Mouse (Mus musculus) kidney, postnatal 0 days (tissue): ENCODE results near the gene Egfl8. TPM values are rescaled to one million over a fixed set of nuclear protein-coding genes. Genes with fewer than 3 reads are reported as not detected.
A peak's percentile ranks its signal among the peaks of the same experiment; 100 is the strongest.

Experiments used
- ATAC-seq: fragments of 200-750 bp; cut with Nextera tagmentation; replicated peaks from 2 replicates; pipeline ENCODE4 v1.8.0; 2017; ENCODE audit warnings: low read depth, moderate number of reproducible peaks, moderate TSS enrichment, moderate library complexity; ENCODE audit not compliant: low FRiP score
- DNase-seq: peaks from one replicate; pipeline ENCODE4 v3.0.0-alpha.2; 2016; ENCODE audit warnings: low spot score
- H3K27ac ChIP-seq: fragments of 300-500 bp; sonication (generic); 2 replicates; pipeline ENCODE4 v1.5.1; 2014; ENCODE audit warnings: mild to moderate bottlenecking
- H3K27me3 ChIP-seq: fragments of 300-500 bp; sonication (generic); 2 replicates; pipeline ENCODE4 v1.6.1; 2014; ENCODE audit warnings: low read length, mixed read lengths; ENCODE audit not compliant: insufficient read depth
- H3K36me3 ChIP-seq: fragments of 300-500 bp; sonication (generic); 2 replicates; pipeline ENCODE4 v1.6.1; 2014; ENCODE audit warnings: low read length, mixed read lengths; ENCODE audit not compliant: insufficient read depth
- H3K4me1 ChIP-seq: fragments of 300-500 bp; sonication (generic); replicated peaks from 2 replicates; pipeline ENCODE4 v1.6.1; 2014; ENCODE audit warnings: antibody characterized with exemption, low read length, mixed read lengths; ENCODE audit not compliant: insufficient read depth
- H3K4me2 ChIP-seq: fragments of 300-500 bp; sonication (generic); 2 replicates; pipeline ENCODE4 v1.6.1; 2014; ENCODE audit warnings: mild to moderate bottlenecking, low read length, moderate library complexity, mixed read lengths
- H3K4me3 ChIP-seq: fragments of 300-500 bp; sonication (generic); replicated peaks from 2 replicates; pipeline ENCODE4 v1.5.1; 2014; ENCODE audit warnings: low read depth, low read length
- H3K9ac ChIP-seq: fragments of 300-500 bp; sonication (generic); 2 replicates; pipeline ENCODE4 v1.6.1; 2014; ENCODE audit warnings: low read depth, low read length
- H3K9me3 ChIP-seq: fragments of 300-500 bp; sonication (generic); replicated peaks from 2 replicates; pipeline ENCODE4 v1.6.1; 2016; ENCODE audit warnings: low read length, inconsistent platforms, mixed read lengths
- CTCF ChIP-seq: IDR thresholded peaks from 2 replicates; pipeline ENCODE4 v1.5.1; 2016; ENCODE audit warnings: antibody characterized with exemption, low read depth, mild to moderate bottlenecking, moderate library complexity
- WGBS: fragments of 180-500 bp; shearing (Covaris S2); extraction: QIAGEN DNeasy Blood & Tissue Kit; methylation state at CpG from one replicate; pipeline ENCODE4 v1.1.7; 2014; 5-methylcytosine and 5-hydroxymethylcytosine counted together
- polyA plus RNA-seq: library from polyadenylated mRNA; unstranded; fragments of >200 nt; fragmentation: Nextera tagmentation; extraction: Ambion mirVana; gene quantifications from 2 replicates; pipeline ENCODE4 v1.2.1, GENCODE M21; 2015

Gene Egfl8
- polyA plus RNA-seq, 1 experiment from 2014 or later = 5.9 TPM

DNA sequence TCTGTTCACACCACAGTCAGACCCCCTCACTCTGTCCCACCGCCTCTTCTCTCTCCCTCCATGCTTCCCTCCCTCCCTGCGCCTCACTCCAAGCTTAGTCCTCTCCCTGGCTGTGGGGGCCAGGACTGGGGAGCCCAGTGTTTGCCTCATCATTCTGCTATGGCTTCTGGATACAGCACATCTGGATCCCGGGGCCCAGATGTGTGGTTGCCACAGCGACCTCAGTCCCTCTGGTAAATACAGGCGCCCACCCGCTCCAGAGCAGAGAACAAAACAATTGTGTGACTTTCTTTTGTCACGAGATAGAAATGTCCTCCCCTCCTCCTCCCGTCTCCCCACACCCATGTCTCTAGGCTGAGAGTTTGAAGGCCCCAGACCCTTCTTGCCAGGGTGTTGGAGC lies 40.9 kb upstream of the Egfl8 start:
- no peak overlapping the region for H3K4me2 ChIP-seq
- DNase-seq (no peak), ATAC-seq (no peak)
- 59% methylated on average over 8 of the region's 8 CpGs for WGBS
- H3K4me3 ChIP-seq = no peak overlapping the region
- peaks cover 16% of the 10 kb centered on the region for H3K36me3 ChIP-seq
- TF ChIP-seq CTCF = no peak
- H3K27me3 ChIP-seq = no peaks in the 10 kb centered on the region; the same call in 1 of the 2 replicates
- H3K9ac ChIP-seq = no peak overlapping the region
- H3K4me1 ChIP-seq = peaks cover 17% of the 10 kb centered on the region; the same call in 1 of the 2 replicates
- no peak overlapping the region for H3K27ac ChIP-seq
- no peaks in the 10 kb centered on the region for H3K9me3 ChIP-seq

GRCm38 (mm10) chr17:34655581-34655991 lies 39.8 kb upstream of the Egfl8 start:
- no peaks in the 10 kb centered on the region; the same call in 1 of the 2 replicates for H3K27me3 ChIP-seq
- 0 out of 2 replicates have a peak, but pooled peaks have one; percentile 30 for TF ChIP-seq CTCF
- H3K4me2 ChIP-seq = no peak overlapping the region
- 52% methylated on average over 4 of the region's 4 CpGs for WGBS
- no peak overlapping the region for H3K27ac ChIP-seq
- DNase-seq = peak; percentile 86
- no peaks in the 10 kb centered on the region for H3K9me3 ChIP-seq
- 0 out of 2 replicates have a peak, but pooled peaks cover 7% of the 10 kb centered on the region for H3K4me1 ChIP-seq
- no peak overlapping the region for H3K4me3 ChIP-seq
- H3K9ac ChIP-seq = no peak overlapping the region
- ATAC-seq = peak; percentile 62
- peaks cover 26% of the 10 kb centered on the region for H3K36me3 ChIP-seq

DNA sequence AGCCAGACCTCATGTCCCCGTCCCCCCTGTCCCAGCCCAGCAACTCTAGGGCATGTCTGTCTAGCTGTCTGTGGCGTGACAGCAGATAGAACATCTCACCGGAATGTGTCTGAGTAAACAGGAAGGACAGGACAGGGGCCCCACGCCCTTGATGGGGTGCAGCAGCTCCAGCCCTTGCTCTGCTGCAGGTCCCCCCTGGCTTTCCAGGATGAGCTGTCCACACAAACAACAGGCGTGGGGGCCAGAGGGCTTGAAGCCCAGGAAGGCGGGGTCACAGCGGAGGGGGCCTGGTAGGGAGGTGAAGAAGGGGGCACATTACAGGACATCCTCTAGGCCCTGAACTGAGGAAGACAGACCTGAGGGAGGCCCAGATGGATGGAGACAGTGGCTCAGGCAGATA lies 39.4 kb upstream of the Egfl8 start:
- no peak overlapping the region for H3K4me2 ChIP-seq
- H3K9me3 ChIP-seq = no peaks in the 10 kb centered on the region
- no peak overlapping the region for H3K9ac ChIP-seq
- ATAC-seq (0 out of 2 replicates have a peak, but pooled peaks have one; percentile 1), DNase-seq (no peak)
- no peak overlapping the region for H3K27ac ChIP-seq
- no peak overlapping the region for H3K4me3 ChIP-seq
- 0 out of 2 replicates have a peak, but pooled peaks cover 3% of the 10 kb centered on the region for H3K4me1 ChIP-seq
- TF ChIP-seq CTCF = no peak
- WGBS = 45% methylated on average over 7 of the region's 7 CpGs
- H3K36me3 ChIP-seq = peaks cover 30% of the 10 kb centered on the region
- H3K27me3 ChIP-seq = no peaks in the 10 kb centered on the region; the same call in 1 of the 2 replicates

- Histone ChIP-seq H3K27ac (no peak overlapping the region), H3K4me3 (no peak overlapping the region)
- WGBS = 86% methylated on average over 13 of the region's 13 CpGs
These were observed 38.6 kb upstream of the Egfl8 start for GRCm38 (mm10) chr17:34654392-34654791.

GRCm38 (mm10) chr17:34653746-34654285 lies 38.0 kb upstream of the Egfl8 start:
- 70% methylated on average over 9 of the region's 9 CpGs for WGBS
- ATAC-seq (no peak), DNase-seq (peak; percentile 72)
- H3K4me2 ChIP-seq = no peak overlapping the region
- H3K9me3 ChIP-seq = no peaks in the 10 kb centered on the region
- TF ChIP-seq CTCF = peak; percentile 88
- peaks cover 40% of the 10 kb centered on the region for H3K36me3 ChIP-seq
- no peak overlapping the region for H3K4me3 ChIP-seq
- no peaks in the 10 kb centered on the region for H3K27me3 ChIP-seq
- no peaks in the 10 kb centered on the region for H3K4me1 ChIP-seq
- no peak overlapping the region for H3K27ac ChIP-seq
- H3K9ac ChIP-seq = no peak overlapping the region

More at GRCm38 (mm10) chr17:34654392-34654791, 38.6 kb upstream of the Egfl8 start:
- Histone ChIP-seq H3K9me3 (no peaks in the 10 kb centered on the region), H3K9ac (no peak overlapping the region), H3K36me3 (peaks cover 34% of the 10 kb centered on the region), H3K4me1 (no peaks in the 10 kb centered on the region), H3K4me2 (no peak overlapping the region), H3K27me3 (no peaks in the 10 kb centered on the region)
- DNase-seq (no peak), ATAC-seq (no peak)
- TF ChIP-seq CTCF = no peak

DNA sequence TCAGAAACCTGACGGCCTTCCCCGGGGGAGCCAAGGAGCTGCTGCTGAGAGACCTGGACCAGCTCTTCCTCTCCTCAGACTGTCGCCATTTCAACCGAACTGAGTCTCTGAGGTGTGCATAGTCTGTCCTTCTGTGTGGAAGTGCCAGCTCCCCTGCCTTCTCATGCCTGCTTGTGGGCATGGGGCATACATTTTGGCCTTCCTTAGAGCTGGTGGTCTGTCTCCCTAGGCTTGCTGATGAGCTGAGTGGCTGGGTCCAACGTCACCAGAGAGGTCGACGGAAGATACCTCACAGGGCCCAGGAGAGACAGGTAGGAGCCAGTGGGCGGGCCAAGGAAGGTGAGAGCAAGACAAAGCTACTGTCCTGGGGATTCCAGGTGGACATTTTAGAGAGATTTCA lies 37.2 kb upstream of the Egfl8 start:
- H3K4me1 ChIP-seq = peaks cover 3% of the 10 kb centered on the region; the same call in 1 of the 2 replicates
- ATAC-seq (no peak), DNase-seq (no peak)
- no peak overlapping the region for H3K4me3 ChIP-seq
- no peaks in the 10 kb centered on the region for H3K27me3 ChIP-seq
- no peak overlapping the region for H3K4me2 ChIP-seq
- WGBS = 92% methylated on average over 8 of the region's 8 CpGs
- no peak overlapping the region for H3K27ac ChIP-seq
- H3K9me3 ChIP-seq = no peaks in the 10 kb centered on the region
- no peak overlapping the region for H3K9ac ChIP-seq
- no peak for TF ChIP-seq CTCF
- peaks cover 40% of the 10 kb centered on the region for H3K36me3 ChIP-seq
